Mouse (Mus musculus) neural tube, embryonic 11.5 days (tissue): ENCODE data around the gene Gm20388. TPM values are rescaled to one million over a fixed set of nuclear protein-coding genes. Genes with fewer than 3 reads are reported as not detected.

Experiments used
- ATAC-seq: fragments of 200-750 bp; cut with Nextera tagmentation; 2 replicates; pipeline ENCODE4 v1.8.0; 2017; ENCODE audit warnings: moderate number of reproducible peaks, mild to moderate bottlenecking, moderate TSS enrichment, moderate library complexity; ENCODE audit not compliant: insufficient read depth, low FRiP score, low TSS enrichment
- DNase-seq: peaks from one replicate; pipeline ENCODE4 v3.0.0-alpha.2; 2015; ENCODE audit warnings: low spot score
- H3K27ac ChIP-seq: fragments of 300-500 bp; sonication (generic); 2 replicates; pipeline ENCODE4 v1.5.1; 2014; ENCODE audit warnings: low read depth, mild to moderate bottlenecking, low read length
- H3K27me3 ChIP-seq: fragments of 300-500 bp; sonication (generic); 2 replicates; pipeline ENCODE4 v1.6.1; 2014; ENCODE audit warnings: mild to moderate bottlenecking, low read length, mixed read lengths; ENCODE audit not compliant: control insufficient read depth, insufficient read depth
- H3K36me3 ChIP-seq: fragments of 300-500 bp; sonication (generic); 2 replicates; pipeline ENCODE4 v1.6.1; 2014; ENCODE audit warnings: mild to moderate bottlenecking, low read length, moderate library complexity, mixed read lengths; ENCODE audit not compliant: control insufficient read depth, insufficient read depth
- H3K4me1 ChIP-seq: fragments of 300-500 bp; sonication (generic); 2 replicates; pipeline ENCODE4 v1.6.1; 2014; ENCODE audit warnings: low read length, mixed read lengths; ENCODE audit not compliant: control insufficient read depth, insufficient read depth
- H3K4me2 ChIP-seq: fragments of 300-500 bp; sonication (generic); 2 replicates; pipeline ENCODE4 v1.6.1; 2014; ENCODE audit warnings: low read depth, mild to moderate bottlenecking, moderate library complexity
- H3K4me3 ChIP-seq: fragments of 300-500 bp; sonication (generic); 2 replicates; pipeline ENCODE4 v1.5.1; 2014; ENCODE audit warnings: low read depth, low read length
- H3K9ac ChIP-seq: fragments of 300-500 bp; sonication (generic); 2 replicates; pipeline ENCODE4 v1.6.1; 2014; ENCODE audit warnings: mild to moderate bottlenecking, low read length
- H3K9me3 ChIP-seq: fragments of 300-500 bp; sonication (generic); 2 replicates; pipeline ENCODE4 v1.6.1; 2016; ENCODE audit warnings: low read length; ENCODE audit not compliant: control insufficient read depth
- WGBS: fragments of 180-500 bp; shearing (Covaris S2); extraction: QIAGEN DNeasy Blood & Tissue Kit; methylation state at CpG from one replicate; pipeline ENCODE4 v1.1.7; 2014; 5-methylcytosine and 5-hydroxymethylcytosine counted together
- polyA plus RNA-seq: library from polyadenylated mRNA; unstranded; fragments of >200 nt; fragmentation: Nextera tagmentation; extraction: Ambion mirVana; gene quantifications from 2 replicates; pipeline ENCODE4 v1.2.1, GENCODE M21; 2014

The Gm20388 gene
- polyA plus RNA-seq, 1 experiment from 2014 or later = not detected

DNA sequence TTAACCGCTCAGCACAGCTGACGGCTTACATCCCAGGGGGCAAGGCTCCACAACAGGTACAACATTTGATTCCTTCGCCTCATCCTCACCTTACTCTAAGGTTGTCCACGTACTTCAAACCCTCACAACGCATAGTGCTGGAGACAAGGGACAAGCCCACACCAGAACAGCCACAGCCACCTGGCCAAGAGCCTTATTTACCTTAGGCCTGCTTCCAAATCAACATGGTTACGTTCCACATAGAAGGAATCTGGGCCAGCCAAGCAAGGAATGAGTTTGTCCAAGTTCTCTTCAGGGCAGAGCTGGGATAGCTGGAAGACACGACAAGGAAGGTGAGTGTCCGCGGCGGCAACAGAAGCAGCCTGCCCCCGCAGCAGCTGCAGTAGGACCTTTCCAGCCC, 1699.3 kb downstream of the Gm20388 start:
- WGBS = 98% methylated on average over 11 of the region's 11 CpGs
- Histone ChIP-seq H3K9ac (no peak overlapping the region), H3K36me3 (peaks cover 20% of the 10 kb centered on the region)

DNA sequence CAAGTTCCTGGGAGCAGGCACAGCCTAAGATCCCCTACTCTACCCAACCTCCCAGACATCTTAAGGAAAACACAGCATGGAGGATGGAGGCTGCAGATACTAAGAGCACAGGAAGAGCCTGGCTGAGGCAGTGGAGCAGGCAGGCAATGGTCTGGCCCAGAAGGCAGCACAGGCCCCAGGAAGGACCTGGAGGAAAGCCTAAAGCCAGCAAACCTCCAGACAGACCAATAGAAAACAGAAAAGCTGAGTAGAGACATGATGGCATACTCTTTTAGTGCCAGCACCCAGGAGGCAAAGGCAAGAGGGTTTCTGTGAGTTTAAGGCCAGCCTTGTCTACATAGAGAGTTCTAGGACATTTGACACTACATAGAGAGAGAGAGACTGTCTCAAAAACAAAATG, 1702.8 kb downstream of the Gm20388 start:
- H3K4me1 ChIP-seq = no peaks in the 10 kb centered on the region
- no peak for DNase-seq
- ATAC-seq = no peak
- peaks cover 10% of the 10 kb centered on the region for H3K36me3 ChIP-seq
- H3K9me3 ChIP-seq = no peaks in the 10 kb centered on the region
- H3K4me3 ChIP-seq = no peak overlapping the region
- H3K9ac ChIP-seq = no peak overlapping the region
- no peak overlapping the region for H3K27ac ChIP-seq
- no peak overlapping the region for H3K4me2 ChIP-seq
- no peaks in the 10 kb centered on the region for H3K27me3 ChIP-seq

More for the DNA sequence above, 1699.3 kb downstream of the Gm20388 start:
- H3K9me3 ChIP-seq = no peaks in the 10 kb centered on the region
- no peak overlapping the region for H3K4me2 ChIP-seq
- no peaks in the 10 kb centered on the region for H3K27me3 ChIP-seq
- H3K27ac ChIP-seq = no peak overlapping the region
- H3K4me1 ChIP-seq = no peaks in the 10 kb centered on the region
- no peak overlapping the region for H3K4me3 ChIP-seq
- no peak for ATAC-seq
- DNase-seq = no peak

DNA sequence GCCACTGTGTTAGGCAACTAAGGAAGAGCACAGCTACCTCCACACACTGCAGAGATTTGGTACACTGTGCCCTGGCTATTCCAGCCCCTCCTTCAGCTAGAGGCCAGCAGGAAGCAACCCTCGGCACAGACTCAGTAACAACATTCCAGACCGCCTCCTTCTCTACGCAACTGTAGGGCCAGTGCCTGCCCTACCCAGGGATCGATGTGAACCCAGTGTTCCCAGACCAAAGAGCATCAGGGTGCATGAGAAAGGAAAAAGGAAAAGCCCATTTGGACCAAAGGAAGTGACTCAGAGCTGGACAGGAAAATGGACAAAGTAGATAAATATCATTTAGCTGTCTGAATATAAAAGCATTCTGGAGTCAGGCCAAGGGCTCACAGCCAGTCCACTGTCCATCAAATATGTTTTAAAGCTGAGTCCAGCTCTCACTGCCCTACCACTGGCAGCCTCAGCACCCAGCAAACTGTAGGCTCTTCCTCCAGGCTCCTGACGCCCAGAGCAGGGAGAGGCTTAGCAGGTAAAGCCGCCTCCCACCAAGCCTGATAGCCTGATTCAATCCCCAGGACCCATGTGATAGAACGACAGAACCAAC, 1708.9 kb downstream of the Gm20388 start:
- H3K4me2 ChIP-seq = no peak overlapping the region
- DNase-seq = no peak
- no peaks in the 10 kb centered on the region; the same call in 1 of the 2 replicates for H3K36me3 ChIP-seq
- H3K9me3 ChIP-seq = no peaks in the 10 kb centered on the region
- no peak for ATAC-seq
- no peak overlapping the region for H3K4me3 ChIP-seq
- WGBS = 74% methylated on average over 7 of the region's 7 CpGs
- no peaks in the 10 kb centered on the region for H3K27me3 ChIP-seq
- no peaks in the 10 kb centered on the region; the same call in 1 of the 2 replicates for H3K4me1 ChIP-seq
- H3K9ac ChIP-seq = no peak overlapping the region
- no peak overlapping the region for H3K27ac ChIP-seq

DNA sequence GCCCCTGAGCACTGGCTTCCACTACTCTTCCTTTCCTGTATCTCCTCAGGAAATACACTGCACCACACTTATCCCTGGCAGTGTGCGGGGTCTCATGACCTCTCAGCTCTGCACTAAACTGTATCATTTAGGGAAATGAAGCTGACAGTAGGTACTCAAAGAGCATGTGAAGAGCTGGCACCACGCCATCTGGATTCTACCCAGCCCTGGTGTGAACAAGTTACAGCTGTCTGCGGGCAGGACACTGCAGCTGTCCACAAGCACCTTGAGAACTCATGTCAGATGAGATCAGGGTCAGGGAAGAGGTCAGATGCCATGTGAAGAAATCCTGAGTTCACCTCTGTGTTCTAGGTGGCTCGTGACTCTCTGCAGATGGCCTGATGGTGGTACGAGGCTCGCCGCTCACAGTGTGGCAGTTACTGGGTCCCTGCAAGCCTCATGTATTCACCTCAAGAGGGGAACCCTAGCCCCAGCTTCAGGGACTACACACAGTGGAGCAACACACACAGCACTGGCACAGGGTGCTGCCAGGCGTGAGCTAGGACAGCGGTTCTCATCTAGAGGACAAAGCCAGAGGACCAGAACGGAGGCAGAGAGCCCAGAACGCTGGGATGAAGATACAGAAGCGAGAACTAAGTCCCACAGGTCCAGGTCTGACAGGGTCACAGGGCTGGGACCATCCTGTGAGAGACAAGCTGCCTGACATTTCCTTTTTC, 1710.3 kb downstream of the Gm20388 start:
- no peak overlapping the region; the same call in 1 of the 2 replicates for H3K9ac ChIP-seq
- DNase-seq (no peak), ATAC-seq (no peak)
- no peak overlapping the region for H3K27ac ChIP-seq
- no peak overlapping the region for H3K4me3 ChIP-seq
- H3K27me3 ChIP-seq = no peaks in the 10 kb centered on the region
- no peak overlapping the region for H3K4me2 ChIP-seq
- H3K36me3 ChIP-seq = no peaks in the 10 kb centered on the region; the same call in 1 of the 2 replicates
- no peaks in the 10 kb centered on the region; the same call in 1 of the 2 replicates for H3K4me1 ChIP-seq
- no peaks in the 10 kb centered on the region for H3K9me3 ChIP-seq
- 83% methylated on average over 12 of the region's 12 CpGs for WGBS

DNA sequence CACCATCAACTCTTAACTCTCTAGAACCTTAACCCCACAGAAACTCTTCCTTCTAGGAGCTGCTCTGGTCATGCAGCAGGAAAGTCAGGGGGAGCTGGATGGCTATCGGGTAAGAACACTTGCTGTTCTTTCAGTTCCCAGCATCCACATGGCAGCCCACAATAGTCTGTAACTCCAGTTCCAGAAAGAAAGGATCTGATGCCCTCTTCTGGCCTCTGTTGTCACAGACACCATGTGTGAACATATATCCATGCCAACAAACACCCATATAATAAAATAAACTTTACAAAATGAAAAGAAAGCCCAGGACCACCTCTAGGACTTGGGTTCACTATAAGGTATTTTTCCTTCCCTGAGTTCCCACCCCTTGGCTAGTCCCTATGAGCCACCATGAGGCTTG, 1711.2 kb downstream of the Gm20388 start:
- WGBS = 85% methylated on average over 1 of the region's 1 CpGs
- H3K9me3 ChIP-seq = no peaks in the 10 kb centered on the region
- no peak for DNase-seq
- no peak overlapping the region for H3K4me3 ChIP-seq
- H3K4me2 ChIP-seq = no peak overlapping the region
- no peak overlapping the region for H3K9ac ChIP-seq
- ATAC-seq = no peak
- no peaks in the 10 kb centered on the region; the same call in 1 of the 2 replicates for H3K4me1 ChIP-seq
- no peak overlapping the region for H3K27ac ChIP-seq
- H3K27me3 ChIP-seq = no peaks in the 10 kb centered on the region
- no peaks in the 10 kb centered on the region; the same call in 1 of the 2 replicates for H3K36me3 ChIP-seq

DNA sequence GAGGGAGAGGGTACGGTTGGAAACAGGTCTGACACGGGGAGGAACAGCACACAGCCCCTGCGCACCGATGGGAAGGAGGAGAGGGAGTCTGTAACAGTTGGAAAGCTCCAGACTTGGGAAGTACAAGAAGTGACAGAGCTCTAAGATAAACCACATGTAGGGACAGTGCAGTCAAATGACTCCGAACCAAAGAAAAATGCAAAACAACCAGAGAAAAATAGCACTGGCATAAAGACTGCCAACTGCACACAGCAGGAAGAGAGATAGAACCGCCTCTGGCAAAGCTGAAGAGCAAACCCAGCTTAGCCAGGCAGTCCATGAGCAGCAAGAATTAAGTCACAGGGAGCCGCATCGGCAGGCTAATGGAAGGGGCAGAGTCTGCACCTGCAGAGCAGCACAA, 1712.4 kb downstream of the Gm20388 start:
- no peaks in the 10 kb centered on the region for H3K9me3 ChIP-seq
- no peak for ATAC-seq
- H3K36me3 ChIP-seq = no peaks in the 10 kb centered on the region; the same call in 1 of the 2 replicates
- H3K27me3 ChIP-seq = no peaks in the 10 kb centered on the region
- no peaks in the 10 kb centered on the region; the same call in 1 of the 2 replicates for H3K4me1 ChIP-seq
- no peak overlapping the region for H3K4me2 ChIP-seq
- no peak overlapping the region for H3K4me3 ChIP-seq
- WGBS = 96% methylated on average over 8 of the region's 8 CpGs
- no peak for DNase-seq
- no peak overlapping the region for H3K27ac ChIP-seq
- H3K9ac ChIP-seq = no peak overlapping the region

DNA sequence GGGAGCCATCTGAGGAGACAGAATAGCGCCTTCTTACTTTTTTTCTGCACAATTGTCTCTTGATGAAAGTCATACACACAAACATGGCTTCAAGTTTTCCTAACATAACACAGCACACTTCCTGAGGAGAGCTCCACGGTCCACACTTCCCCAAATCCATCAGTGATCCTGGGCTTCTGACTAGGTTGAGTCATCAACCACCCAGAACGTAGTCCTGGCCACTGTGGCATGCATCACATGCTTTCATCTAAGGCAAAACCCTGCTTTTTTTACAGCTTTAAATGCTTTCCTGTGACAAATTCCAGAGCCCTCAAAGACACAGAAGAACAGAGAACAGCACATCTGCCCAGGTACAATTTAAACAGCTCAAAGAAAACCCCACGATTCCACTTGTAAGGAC, 1718.0 kb downstream of the Gm20388 start:
- no peak for ATAC-seq

DNA sequence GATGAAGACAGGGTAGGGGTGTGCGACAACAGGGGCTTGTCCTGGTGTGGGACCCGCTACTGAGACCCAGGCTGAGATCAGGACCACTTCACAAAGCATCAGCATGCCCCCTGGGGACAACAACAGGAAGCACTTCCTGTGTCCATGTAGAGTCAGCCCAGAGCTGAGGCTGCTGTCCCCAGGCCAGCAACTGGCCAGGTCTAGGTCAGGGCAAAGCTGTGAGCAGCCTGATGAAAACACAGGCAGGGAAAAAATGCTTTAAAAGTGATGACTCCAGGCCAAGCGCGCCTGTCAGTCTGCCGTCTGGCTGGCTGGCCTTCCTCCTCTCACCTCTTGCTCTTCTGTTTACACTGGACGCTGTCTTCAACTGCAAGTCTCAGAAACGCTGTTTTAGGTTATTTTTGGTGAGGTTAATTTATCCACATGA, 1721.0 kb downstream of the Gm20388 start:
- no peak for ATAC-seq

More for the DNA sequence above, 1718.0 kb downstream of the Gm20388 start:
- 95% methylated on average over 4 of the region's 4 CpGs for WGBS
- H3K36me3 ChIP-seq = no peaks in the 10 kb centered on the region; the same call in 1 of the 2 replicates
- no peaks in the 10 kb centered on the region for H3K27me3 ChIP-seq
- H3K27ac ChIP-seq = no peak overlapping the region
- no peak for DNase-seq
- H3K4me3 ChIP-seq = no peak overlapping the region
- H3K9me3 ChIP-seq = no peaks in the 10 kb centered on the region
- H3K4me1 ChIP-seq = no peaks in the 10 kb centered on the region
- no peak overlapping the region for H3K9ac ChIP-seq
- H3K4me2 ChIP-seq = no peak overlapping the region

DNA sequence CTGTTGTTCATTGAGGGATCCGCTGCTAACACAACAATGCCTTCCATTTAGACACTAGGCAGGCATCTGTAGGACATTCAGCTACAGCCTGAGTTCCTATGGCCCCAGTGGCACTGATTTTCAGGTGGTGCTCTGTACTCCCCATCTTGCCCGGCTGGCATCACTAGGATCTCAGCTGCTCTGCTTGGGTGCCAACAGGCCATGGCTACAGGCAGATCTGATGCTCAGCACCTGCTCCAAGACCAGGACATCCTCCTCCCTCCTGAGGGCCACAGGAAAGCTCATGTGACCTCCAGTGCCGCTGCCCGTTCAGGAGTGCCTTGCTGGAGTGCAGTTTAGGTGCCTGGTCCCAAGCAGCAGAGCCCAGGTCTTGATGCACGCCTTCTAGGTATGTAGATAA, 1721.8 kb downstream of the Gm20388 start:
- ATAC-seq = no peak
- Histone ChIP-seq H3K36me3 (no peaks in the 10 kb centered on the region; the same call in 1 of the 2 replicates), H3K4me3 (no peak overlapping the region), H3K27me3 (no peaks in the 10 kb centered on the region), H3K4me2 (no peak overlapping the region), H3K9ac (no peak overlapping the region), H3K9me3 (no peaks in the 10 kb centered on the region), H3K4me1 (no peaks in the 10 kb centered on the region), H3K27ac (no peak overlapping the region)
- 87% methylated on average over 5 of the region's 5 CpGs for WGBS
- DNase-seq = no peak

More for the DNA sequence above, 1721.0 kb downstream of the Gm20388 start:
- Histone ChIP-seq H3K9ac (no peak overlapping the region), H3K4me3 (no peak overlapping the region), H3K9me3 (no peaks in the 10 kb centered on the region), H3K36me3 (no peaks in the 10 kb centered on the region; the same call in 1 of the 2 replicates), H3K27ac (no peak overlapping the region), H3K27me3 (no peaks in the 10 kb centered on the region), H3K4me2 (no peak overlapping the region), H3K4me1 (no peaks in the 10 kb centered on the region)
- WGBS = 67% methylated on average over 7 of the region's 7 CpGs
- DNase-seq = no peak
